Mouse (Mus musculus): Measurements from ENCODE around the gene Ogfr. TPM values are rescaled to one million over a fixed set of nuclear protein-coding genes. Genes with fewer than 3 reads are reported as not detected.
A peak's percentile ranks its signal among the peaks of the same experiment; 100 is the strongest.

Ogfr gene
- polyA plus RNA-seq (2015; fragmentation: Nextera tagmentation; extraction: Ambion mirVana) = 36.6 and 37.5 TPM in 2 replicates

DNA sequence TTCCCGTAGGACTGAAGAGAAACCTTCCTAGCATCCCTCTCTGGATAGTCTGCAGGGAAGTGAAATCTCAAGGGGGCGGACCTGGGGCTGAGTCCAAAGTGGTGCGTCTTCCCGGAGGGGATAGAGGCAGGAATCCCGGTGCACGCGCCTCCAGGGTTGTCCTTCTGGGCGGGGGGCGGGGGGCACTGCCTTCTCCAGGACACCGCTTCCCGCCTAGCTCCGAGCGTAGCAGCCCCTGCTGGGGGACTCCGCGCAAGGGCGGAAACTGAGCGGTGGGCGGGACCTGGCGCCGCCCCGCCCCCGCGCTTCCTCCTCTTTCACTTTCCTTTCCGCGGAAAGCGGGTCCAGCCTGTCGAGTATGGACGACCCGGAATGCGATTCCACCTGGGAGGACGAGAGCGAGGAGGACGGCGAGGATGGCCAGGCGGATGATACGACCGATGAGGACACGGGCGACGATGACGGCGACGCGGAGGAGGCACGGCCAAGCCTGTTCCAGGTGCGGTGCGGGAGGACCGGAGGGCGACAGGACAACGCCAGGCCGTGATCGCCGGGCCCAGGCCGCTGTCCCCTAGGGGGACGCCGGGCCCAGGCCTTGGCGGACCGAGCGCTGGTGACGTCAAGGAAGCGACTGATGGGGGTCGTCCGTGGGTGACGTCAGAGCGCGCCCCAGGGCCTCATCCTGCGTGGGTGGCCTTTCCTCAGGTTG is at the start of gene Ogfr:
Gene Ogfr, plus strand, starts transcription at position 123 of the 709 bp plus-strand sequence.
- Histone ChIP-seq H3K27me3 (replicated peaks; ENCODE audit: control insufficient read depth, insufficient read depth, low read length) (no peaks in the 10 kb centered on the region), H3K36me3 (ENCODE audit: control insufficient read depth, insufficient read depth, low read length) (peaks cover 15% of the 10 kb centered on the region), H3K4me3 (ENCODE audit: low read length) (peak within 1 kb of the TSS; percentile 93), H3K4me2 (ENCODE audit: low read depth, low read length) (peak within 1 kb of the TSS; percentile 81), H3K4me1 (ENCODE audit: control insufficient read depth, insufficient read depth, low read length) (peaks cover 8% of the 10 kb centered on the region; the same call in 1 of the 2 replicates), H3K27ac (ENCODE audit: low read length) (peak within 1 kb of the TSS; percentile 93), H3K9ac (ENCODE audit: low read depth, low read length) (peak within 1 kb of the TSS; percentile 93), H3K9me3 (ENCODE audit: control insufficient read depth, low read length) (no peaks in the 10 kb centered on the region)
- peak; percentile 94 for ATAC-seq
- under 1% methylated on average over 67 of the region's 67 CpGs for WGBS

DNA sequence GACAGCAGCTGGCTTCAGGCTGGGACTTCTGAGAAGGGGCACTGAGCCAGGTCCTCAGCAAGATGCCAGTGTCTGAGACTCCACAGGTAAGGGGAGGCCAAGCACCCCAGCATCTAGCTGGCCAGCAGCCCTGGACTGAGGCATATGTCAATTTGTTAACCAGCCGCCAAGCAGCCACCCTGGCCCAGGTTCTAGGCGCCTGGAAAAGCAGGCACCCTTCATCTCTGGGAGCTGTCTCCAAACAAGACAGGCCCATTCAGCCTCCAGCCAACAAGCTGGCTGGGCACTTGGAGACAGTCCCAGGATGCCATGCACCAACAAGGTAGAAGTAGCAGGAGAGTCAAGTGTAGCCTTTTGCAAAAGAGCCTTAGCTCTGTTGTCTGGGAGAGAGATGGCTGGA is 45.4 kb upstream of the Ogfr start:
- ATAC-seq = no peak
- H3K4me1 ChIP-seq (ENCODE audit: control insufficient read depth, insufficient read depth, low read length) = 0 out of 2 replicates have a peak, but pooled peaks cover 4% of the 10 kb centered on the region
- H3K9me3 ChIP-seq (ENCODE audit: control insufficient read depth, low read length) = no peaks in the 10 kb centered on the region
- H3K27ac ChIP-seq (ENCODE audit: low read length) = no peak overlapping the region
- H3K27me3 ChIP-seq (replicated peaks; ENCODE audit: control insufficient read depth, insufficient read depth, low read length) = no peaks in the 10 kb centered on the region
- no peak overlapping the region for H3K4me3 ChIP-seq (ENCODE audit: low read length)
- H3K36me3 ChIP-seq (ENCODE audit: control insufficient read depth, insufficient read depth, low read length) = no peaks in the 10 kb centered on the region
- H3K9ac ChIP-seq (ENCODE audit: low read depth, low read length) = no peak overlapping the region
- H3K4me2 ChIP-seq (ENCODE audit: low read depth, low read length) = no peak overlapping the region
- 70% methylated on average over 2 of the region's 2 CpGs for WGBS

DNA sequence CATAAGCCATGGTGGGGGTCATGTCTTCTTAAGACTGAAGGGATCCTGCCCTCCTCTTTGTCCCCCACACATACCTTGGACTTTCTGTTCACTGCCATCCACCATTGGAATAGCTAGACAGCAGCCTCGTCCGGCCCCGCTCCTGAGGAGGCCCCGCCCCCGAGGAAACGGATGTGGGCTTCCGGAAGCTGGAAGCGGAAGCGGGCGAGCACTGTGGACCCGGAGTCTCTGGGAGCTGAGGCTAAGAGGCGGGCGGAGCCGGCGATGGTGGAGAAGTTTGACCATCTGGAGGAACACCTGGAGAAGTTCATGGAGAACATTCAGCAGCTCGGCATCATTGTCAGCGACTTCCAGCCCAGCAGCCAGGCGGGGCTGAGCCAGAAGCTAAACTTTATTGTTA is 44.0 kb upstream of the Ogfr start:
- H3K4me3 ChIP-seq (ENCODE audit: low read length) = no peak overlapping the region
- no peak overlapping the region for H3K9ac ChIP-seq (ENCODE audit: low read depth, low read length)
- no peak overlapping the region for H3K4me2 ChIP-seq (ENCODE audit: low read depth, low read length)
- H3K4me1 ChIP-seq (ENCODE audit: control insufficient read depth, insufficient read depth, low read length) = 0 out of 2 replicates have a peak, but pooled peaks cover 4% of the 10 kb centered on the region
- ATAC-seq = no peak
- H3K27ac ChIP-seq (ENCODE audit: low read length) = no peak overlapping the region
- no peaks in the 10 kb centered on the region for H3K9me3 ChIP-seq (ENCODE audit: control insufficient read depth, low read length)
- no peaks in the 10 kb centered on the region for H3K36me3 ChIP-seq (ENCODE audit: control insufficient read depth, insufficient read depth, low read length)
- H3K27me3 ChIP-seq (replicated peaks; ENCODE audit: control insufficient read depth, insufficient read depth, low read length) = no peaks in the 10 kb centered on the region
- WGBS = 82% methylated on average over 18 of the region's 18 CpGs

DNA sequence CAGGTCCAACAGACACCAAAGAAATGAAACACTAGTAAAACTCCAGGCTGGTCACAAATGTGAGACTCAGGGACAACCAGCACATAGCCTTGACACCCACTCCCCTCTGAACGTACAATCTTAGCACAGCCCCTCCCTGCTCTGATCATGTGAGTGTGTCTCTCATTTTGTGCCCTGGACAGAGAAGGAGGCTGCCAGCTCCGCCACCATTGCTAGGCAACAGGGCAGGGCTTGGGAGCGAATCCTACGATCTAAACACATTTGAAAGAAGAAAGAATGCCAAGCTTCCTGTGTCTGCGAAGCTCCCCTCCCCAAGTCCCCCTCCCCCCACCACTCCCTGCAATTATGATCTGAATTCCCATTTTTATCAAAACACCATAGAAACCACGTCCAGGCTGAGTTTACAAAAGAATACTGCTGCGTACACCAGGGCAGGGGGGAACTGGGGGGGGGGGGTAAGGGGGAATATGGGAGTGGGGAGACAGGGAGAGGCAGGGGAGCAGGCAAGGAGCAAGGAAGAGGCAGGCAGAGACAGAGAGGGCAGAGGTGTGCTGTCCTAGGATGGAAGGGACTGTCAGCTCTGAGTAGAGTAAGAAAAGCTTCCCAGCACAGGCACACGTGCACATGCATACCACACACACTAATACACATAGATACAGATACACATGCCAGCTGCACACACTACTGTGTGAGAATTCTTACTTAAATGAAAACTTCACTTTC is 41.5 kb upstream of the Ogfr start:
- Histone ChIP-seq H3K27ac (ENCODE audit: low read length) (no peak overlapping the region), H3K9me3 (ENCODE audit: control insufficient read depth, low read length) (no peaks in the 10 kb centered on the region), H3K9ac (ENCODE audit: low read depth, low read length) (no peak overlapping the region), H3K4me3 (ENCODE audit: low read length) (no peak overlapping the region), H3K36me3 (ENCODE audit: control insufficient read depth, insufficient read depth, low read length) (no peaks in the 10 kb centered on the region), H3K4me1 (ENCODE audit: control insufficient read depth, insufficient read depth, low read length) (0 out of 2 replicates have a peak, but pooled peaks cover 4% of the 10 kb centered on the region), H3K4me2 (ENCODE audit: low read depth, low read length) (no peak overlapping the region), H3K27me3 (replicated peaks; ENCODE audit: control insufficient read depth, insufficient read depth, low read length) (0 out of 2 replicates have a peak, but pooled peaks cover 3% of the 10 kb centered on the region)
- 15% methylated on average over 8 of the region's 8 CpGs for WGBS
- ATAC-seq = no peak

DNA sequence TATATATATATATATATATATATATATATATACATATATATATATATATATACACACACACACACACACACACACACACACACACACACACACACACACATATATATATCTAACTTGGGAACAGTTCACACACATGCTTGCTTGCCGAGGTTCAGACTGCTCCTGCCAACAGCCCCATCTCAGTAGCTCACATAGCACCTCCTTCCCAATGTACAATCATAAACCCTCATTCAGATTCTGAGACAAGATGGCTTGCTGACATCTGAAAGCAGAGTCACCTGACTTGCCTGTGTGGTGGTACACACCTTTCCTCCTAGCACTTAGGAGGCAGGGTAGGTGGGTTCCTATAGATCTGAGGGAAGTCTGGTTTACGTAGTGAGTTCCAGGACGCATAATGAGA is 36.7 kb upstream of the Ogfr start:
- no peak for ATAC-seq
- Histone ChIP-seq H3K4me3 (ENCODE audit: low read length) (no peak overlapping the region), H3K9me3 (ENCODE audit: control insufficient read depth, low read length) (no peaks in the 10 kb centered on the region), H3K4me2 (ENCODE audit: low read depth, low read length) (no peak overlapping the region), H3K9ac (ENCODE audit: low read depth, low read length) (no peak overlapping the region), H3K27me3 (replicated peaks; ENCODE audit: control insufficient read depth, insufficient read depth, low read length) (0 out of 2 replicates have a peak, but pooled peaks cover 3% of the 10 kb centered on the region), H3K36me3 (ENCODE audit: control insufficient read depth, insufficient read depth, low read length) (no peaks in the 10 kb centered on the region), H3K27ac (ENCODE audit: low read length) (no peak overlapping the region), H3K4me1 (ENCODE audit: control insufficient read depth, insufficient read depth, low read length) (0 out of 2 replicates have a peak, but pooled peaks cover 4% of the 10 kb centered on the region)
- WGBS = 66% methylated on average over 3 of the region's 3 CpGs

DNA sequence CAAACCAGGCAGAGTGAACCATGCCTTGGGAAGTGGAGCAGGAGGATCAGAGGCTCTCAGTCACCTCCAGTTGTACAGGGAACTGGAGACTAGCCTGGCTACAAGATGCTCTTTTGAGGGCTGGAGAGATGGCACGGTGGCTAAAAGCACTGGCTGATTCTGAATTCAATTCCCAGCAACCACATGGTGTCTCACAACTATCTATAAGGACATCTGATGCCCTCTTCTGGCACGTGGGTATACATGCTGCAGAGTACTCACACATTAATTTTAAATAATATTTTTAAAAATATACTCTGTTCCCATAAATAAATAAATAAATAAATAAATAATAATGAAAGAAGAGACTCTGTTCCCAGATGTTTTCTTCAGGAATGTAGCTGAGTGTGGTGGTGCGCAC is 33.8 kb upstream of the Ogfr start:
- no peak overlapping the region for H3K4me3 ChIP-seq (ENCODE audit: low read length)
- no peak for ATAC-seq
- H3K9ac ChIP-seq (ENCODE audit: low read depth, low read length) = no peak overlapping the region
- no peaks in the 10 kb centered on the region for H3K36me3 ChIP-seq (ENCODE audit: control insufficient read depth, insufficient read depth, low read length)
- no peak overlapping the region for H3K4me2 ChIP-seq (ENCODE audit: low read depth, low read length)
- H3K9me3 ChIP-seq (ENCODE audit: control insufficient read depth, low read length) = no peaks in the 10 kb centered on the region
- 56% methylated on average over 3 of the region's 3 CpGs for WGBS
- 0 out of 2 replicates have a peak, but pooled peaks cover 3% of the 10 kb centered on the region for H3K27me3 ChIP-seq (replicated peaks; ENCODE audit: control insufficient read depth, insufficient read depth, low read length)
- no peaks in the 10 kb centered on the region for H3K4me1 ChIP-seq (ENCODE audit: control insufficient read depth, insufficient read depth, low read length)
- H3K27ac ChIP-seq (ENCODE audit: low read length) = no peak overlapping the region

DNA sequence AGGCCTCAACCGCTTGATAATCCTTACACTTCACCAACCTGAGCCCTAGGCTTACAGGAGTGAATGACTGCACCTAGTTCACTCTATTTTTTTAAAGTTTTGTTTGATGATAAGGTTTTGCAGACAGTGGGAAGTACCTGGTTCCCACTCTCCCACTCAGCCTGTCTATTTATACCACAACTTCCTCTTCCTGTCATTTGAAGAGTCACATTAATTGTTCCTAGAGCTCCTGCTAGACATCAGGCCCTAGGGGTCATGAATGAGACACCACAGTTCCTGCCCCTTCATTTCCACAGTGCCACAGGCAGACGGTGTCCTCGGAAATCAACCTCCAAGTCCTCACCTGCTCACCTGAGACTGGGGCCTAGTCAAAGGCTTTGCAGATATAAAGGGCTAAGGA is 32.6 kb upstream of the Ogfr start:
- no peak overlapping the region for H3K27ac ChIP-seq (ENCODE audit: low read length)
- no peaks in the 10 kb centered on the region for H3K4me1 ChIP-seq (ENCODE audit: control insufficient read depth, insufficient read depth, low read length)
- H3K9ac ChIP-seq (ENCODE audit: low read depth, low read length) = no peak overlapping the region
- no peak overlapping the region for H3K4me3 ChIP-seq (ENCODE audit: low read length)
- no peak overlapping the region for H3K4me2 ChIP-seq (ENCODE audit: low read depth, low read length)
- no peaks in the 10 kb centered on the region for H3K36me3 ChIP-seq (ENCODE audit: control insufficient read depth, insufficient read depth, low read length)
- H3K27me3 ChIP-seq (replicated peaks; ENCODE audit: control insufficient read depth, insufficient read depth, low read length) = no peaks in the 10 kb centered on the region
- no peaks in the 10 kb centered on the region for H3K9me3 ChIP-seq (ENCODE audit: control insufficient read depth, low read length)
- WGBS = 59% methylated on average over 3 of the region's 3 CpGs
- no peak for ATAC-seq

DNA sequence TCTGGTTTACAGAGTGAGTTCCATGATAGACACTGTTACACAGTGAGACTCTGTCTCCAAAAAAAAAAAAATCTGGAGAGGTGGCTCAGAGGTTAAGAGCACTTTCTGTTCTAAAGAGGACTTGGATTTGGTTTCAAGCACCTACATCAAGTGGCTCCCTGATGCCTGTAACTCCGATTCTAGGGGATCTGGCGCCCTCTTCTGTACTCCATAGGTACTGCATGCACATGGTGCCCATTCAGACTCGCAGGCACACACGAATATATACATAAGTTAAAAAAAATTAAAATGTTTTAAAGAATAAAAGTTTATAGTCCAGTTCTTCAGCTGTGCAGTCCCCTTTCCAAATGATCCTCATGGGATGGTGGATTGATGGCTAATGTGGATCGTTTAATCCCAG is 28.8 kb upstream of the Ogfr start:
- Histone ChIP-seq H3K4me1 (ENCODE audit: control insufficient read depth, insufficient read depth, low read length) (no peaks in the 10 kb centered on the region), H3K36me3 (ENCODE audit: control insufficient read depth, insufficient read depth, low read length) (no peaks in the 10 kb centered on the region), H3K4me2 (ENCODE audit: low read depth, low read length) (no peak overlapping the region), H3K9me3 (ENCODE audit: control insufficient read depth, low read length) (no peaks in the 10 kb centered on the region), H3K27me3 (replicated peaks; ENCODE audit: control insufficient read depth, insufficient read depth, low read length) (peaks cover 3% of the 10 kb centered on the region; the same call in 1 of the 2 replicates), H3K27ac (ENCODE audit: low read length) (no peak overlapping the region), H3K9ac (ENCODE audit: low read depth, low read length) (no peak overlapping the region), H3K4me3 (ENCODE audit: low read length) (no peak overlapping the region)
- ATAC-seq = no peak
- WGBS = 58% methylated on average over 5 of the region's 5 CpGs

DNA sequence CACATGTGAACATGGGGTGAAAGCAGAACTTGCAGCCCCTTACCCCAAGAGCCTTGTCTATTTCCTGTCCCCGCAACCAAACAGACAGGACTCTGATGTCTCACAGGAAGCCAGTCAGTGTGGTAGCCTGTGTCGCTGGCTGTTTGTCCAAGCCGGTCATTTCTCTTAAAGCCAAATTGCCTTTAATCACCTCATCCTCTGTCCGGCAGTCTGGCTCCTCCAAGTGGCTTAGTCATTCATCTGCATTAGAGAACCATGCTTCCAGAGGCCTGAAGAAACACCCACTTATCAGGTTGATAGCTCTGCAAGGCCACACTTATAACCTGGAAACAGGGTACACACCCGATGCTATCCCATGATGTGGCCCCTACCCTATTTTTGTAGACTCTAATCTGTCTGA is 26.9 kb upstream of the Ogfr start:
- no peak overlapping the region for H3K4me2 ChIP-seq (ENCODE audit: low read depth, low read length)
- H3K36me3 ChIP-seq (ENCODE audit: control insufficient read depth, insufficient read depth, low read length) = no peaks in the 10 kb centered on the region
- H3K27ac ChIP-seq (ENCODE audit: low read length) = no peak overlapping the region
- H3K27me3 ChIP-seq (replicated peaks; ENCODE audit: control insufficient read depth, insufficient read depth, low read length) = peaks cover 3% of the 10 kb centered on the region; the same call in 1 of the 2 replicates
- H3K9ac ChIP-seq (ENCODE audit: low read depth, low read length) = no peak overlapping the region
- no peak overlapping the region for H3K4me3 ChIP-seq (ENCODE audit: low read length)
- 42% methylated on average over 5 of the region's 5 CpGs for WGBS
- no peak for ATAC-seq
- H3K9me3 ChIP-seq (ENCODE audit: control insufficient read depth, low read length) = no peaks in the 10 kb centered on the region
- no peaks in the 10 kb centered on the region for H3K4me1 ChIP-seq (ENCODE audit: control insufficient read depth, insufficient read depth, low read length)

Data from intestine, embryonic 16.5 days (tissue).